Mouse (Mus musculus): Measurements from ENCODE around the gene Ifit3b.

GRCm38 (mm10) chr19:34655227-34655805, 47.5 kb downstream of the Ifit3b start:
- no peak for TF ChIP-seq POLR2A (IDR thresholded peaks at IDR 0.05; ENCODE audit: insufficient read depth, low read depth, low read length)
- TF ChIP-seq EP300 (IDR thresholded peaks at IDR 0.05; ENCODE audit: insufficient read depth, low read depth, low read length) = no peak
- TF ChIP-seq CTCF (IDR thresholded peaks at IDR 0.05) = no peak

All from heart, adult 2 months (tissue).